Mouse (Mus musculus) frontal cortex, postnatal 10 days (tissue): ENCODE measurements around the gene Pcsk4.

Experiments
- DNase-seq, 2 experiments: peaks; one replicate each; pipeline ENCODE4 v3.0.0; 2022; ENCODE audit warnings: low spot score in 2 of 2, mixed read lengths in 1 of 2

Gene Pcsk4

GRCm38 (mm10) chr10:80271870-80272585 is 57.3 kb downstream of the Pcsk4 start:
- no peak for DNase-seq
